In genomic region chr2:158560801-158561200, GRCm38 (mm10) we compare ENCODE assay signal across 20 mouse cellular contexts. TPM values are rescaled to one million over a fixed set of nuclear protein-coding genes. Genes with fewer than 3 reads are reported as not detected.
DNase-seq lines count a peak whose midpoint lies in the region; ATAC-seq and TF ChIP-seq lines count a peak whose summit lies in the region.
"Had no signal": no experiment of that assay in that cellular context is flagged by ENCODE, and none has a peak within 500 bp of the region (broad histone marks: within the 10 kb centered on the region; RNA-seq: fewer than 3 reads in every experiment).

No protein-coding gene starts in this region.

- H3K4me1 ChIP-seq in forebrain, embryonic 16.5 days (replicated peaks; ENCODE audit: control insufficient read depth, insufficient read depth, low read length), result peaks cover 34% of the 10 kb centered on the region
- H3K4me1 ChIP-seq in midbrain, embryonic 10.5 days, result peaks cover 46% of the 10 kb centered on the region
- peaks cover 21% of the 10 kb centered on the region for H3K4me1 ChIP-seq in neural tube, embryonic 15.5 days
- H3K4me1 ChIP-seq in liver, embryonic 12.5 days, result peaks cover 7% of the 10 kb centered on the region

- H3K27me3 ChIP-seq in forebrain, embryonic 16.5 days (replicated peaks; ENCODE audit: control insufficient read depth, insufficient read depth, low read length), result no peaks in the 10 kb centered on the region
- H3K27me3 ChIP-seq in midbrain, embryonic 10.5 days (ENCODE audit: low read depth, poor library complexity, severe bottlenecking), result peaks cover 41% of the 10 kb centered on the region
- H3K27me3 ChIP-seq in neural tube, embryonic 15.5 days (replicated peaks), result peaks cover 16% of the 10 kb centered on the region
- peaks cover 50% of the 10 kb centered on the region for H3K27me3 ChIP-seq in liver, embryonic 12.5 days (replicated peaks)

- H3K9ac ChIP-seq in forebrain, embryonic 16.5 days (replicated peaks; ENCODE audit: low read depth, low read length), result peak overlapping the region; percentile 20
- peak overlapping the region; percentile 17; the same call in 1 of the 2 replicates for H3K9ac ChIP-seq in neural tube, embryonic 15.5 days (replicated peaks)
- H3K9ac ChIP-seq in liver, embryonic 12.5 days, result no peak overlapping the region
- H3K9ac ChIP-seq: limb, embryonic 12.5 days; liver, postnatal 0 days had no signal

- no peaks in the 10 kb centered on the region for H3K9me3 ChIP-seq in forebrain, embryonic 16.5 days (ENCODE audit: control insufficient read depth, low read length)
- H3K9me3 ChIP-seq in midbrain, embryonic 10.5 days (replicated peaks), result no peaks in the 10 kb centered on the region
- no peaks in the 10 kb centered on the region for H3K9me3 ChIP-seq in neural tube, embryonic 15.5 days (replicated peaks)
- H3K9me3 ChIP-seq in liver, embryonic 12.5 days (replicated peaks), result peaks cover 3% of the 10 kb centered on the region; the same call in 1 of the 2 replicates

- H3K4me3 ChIP-seq in layer of hippocampus, adult 2 months, result no peak overlapping the region
- no peak overlapping the region for H3K4me3 ChIP-seq in forebrain, embryonic 16.5 days (replicated peaks; ENCODE audit: low read length)
- H3K4me3 ChIP-seq in midbrain, embryonic 10.5 days, result no peak overlapping the region
- no peak overlapping the region for H3K4me3 ChIP-seq in neural tube, embryonic 15.5 days (replicated peaks)
- H3K4me3 ChIP-seq in liver, embryonic 12.5 days, result no peak overlapping the region
- H3K4me3 ChIP-seq: limb, embryonic 12.5 days; myocyte had no signal

- 0 out of 2 replicates have a peak overlapping the region, but pooled peaks have one; percentile 1 for H3K4me2 ChIP-seq in forebrain, embryonic 16.5 days (ENCODE audit: low read length)
- no peak overlapping the region for H3K4me2 ChIP-seq in neural tube, embryonic 15.5 days
- no peak overlapping the region for H3K4me2 ChIP-seq in liver, embryonic 12.5 days
- H3K4me2 ChIP-seq: limb, embryonic 12.5 days had no signal

- ATAC-seq in forebrain, embryonic 16.5 days, result no peak
- ATAC-seq in neural tube, embryonic 15.5 days (ENCODE audit: low FRiP score), result no peak
- ATAC-seq in liver, embryonic 12.5 days, result no peak
- ATAC-seq: CD4-positive, CD25-positive, alpha-beta regulatory T cell, adult 4 months; liver, postnatal 0 days; Patski had no signal

- WGBS in forebrain, embryonic 16.5 days, result 23% methylated on average over 9 of the region's 9 CpGs
- 29% methylated on average over 9 of the region's 9 CpGs for WGBS in midbrain, embryonic 10.5 days
- 27% methylated on average over 9 of the region's 9 CpGs for WGBS in neural tube, embryonic 15.5 days
- WGBS in liver, embryonic 12.5 days (ENCODE audit: insufficient replicate concordance), result 20% methylated on average over 9 of the region's 9 CpGs

- no peaks in the 10 kb centered on the region for H3K36me3 ChIP-seq in forebrain, embryonic 16.5 days (ENCODE audit: control insufficient read depth, insufficient read depth)
- H3K36me3 ChIP-seq in midbrain, embryonic 10.5 days, result no peaks in the 10 kb centered on the region
- H3K36me3 ChIP-seq in neural tube, embryonic 15.5 days, result no peaks in the 10 kb centered on the region
- H3K36me3 ChIP-seq in liver, embryonic 12.5 days, result no peaks in the 10 kb centered on the region
- H3K36me3 ChIP-seq: limb, embryonic 12.5 days had no signal

- DNase-seq in layer of hippocampus, adult 2 months (ENCODE audit: low spot score in 2 of 2), result no peak
- no peak for DNase-seq in layer of hippocampus, postnatal 36 days
- no peak for DNase-seq in midbrain, embryonic 10.5 days (ENCODE audit: low spot score)
- DNase-seq in ovary, postnatal 10 days (ENCODE audit: low spot score), result no peak
- DNase-seq: adrenal gland, adult 8-10 months; heart, postnatal 4 days; liver, postnatal 0 days; right cerebral cortex, postnatal 25 days; thymus, postnatal 4 days had no signal

- TF ChIP-seq CTCF in layer of hippocampus, adult 2 months (conservative IDR thresholded peaks at IDR 0.05), result no peak

- H3K27ac ChIP-seq in layer of hippocampus, adult 2 months, result peak overlapping the region; percentile 46; the same call in 1 of the 2 replicates
- peak overlapping the region; percentile 80 for H3K27ac ChIP-seq in forebrain, embryonic 16.5 days (ENCODE audit: low read length)
- H3K27ac ChIP-seq in midbrain, embryonic 10.5 days (replicated peaks), result peak overlapping the region; percentile 70
- H3K27ac ChIP-seq in neural tube, embryonic 15.5 days (replicated peaks), result peak overlapping the region; percentile 74
- no peak overlapping the region for H3K27ac ChIP-seq in liver, embryonic 12.5 days
- H3K27ac ChIP-seq: limb, embryonic 12.5 days; macrophage had no signal

RNA-seq across cellular contexts. Expression of gene Arhgap40, which starts 48.2 kb away (rescaled TPM):
- total RNA-seq in layer of hippocampus, adult 2 months (2021), result not detected
- total RNA-seq in layer of hippocampus, postnatal 36 days (2021), result not detected
- polyA plus RNA-seq in forebrain, embryonic 16.5 days (2015; fragmentation: Nextera tagmentation; extraction: Ambion mirVana), result 0.94 TPM in 1 of 2 replicates, not detected in the other
- 0.21 and 0.35 TPM in 2 replicates for polyA plus RNA-seq in midbrain, embryonic 10.5 days (2016; fragmentation: Nextera tagmentation; extraction: Ambion mirVana)
- polyA plus RNA-seq in neural tube, embryonic 15.5 days (2015; fragmentation: Nextera tagmentation; extraction: Ambion mirVana), result 0.75 and 1.2 TPM in 2 replicates
- polyA plus RNA-seq in liver, embryonic 12.5 days (2016; fragmentation: Nextera tagmentation; extraction: Ambion mirVana), result not detected in 2 replicates
- total RNA-seq: adrenal gland, adult 8-10 months; heart, adult 8-10 months; heart, postnatal 4 days had no signal
- polyA plus RNA-seq: CD4-positive, CD25-positive, alpha-beta regulatory T cell, adult 4 months; liver, postnatal 0 days; macrophage; myocyte had no signal

RNA-seq across cellular contexts. Expression of gene Slc32a1, which starts 49.8 kb away (rescaled TPM):
- total RNA-seq in layer of hippocampus, adult 2 months (2021), result 10 to 100 TPM; 63.9 to 65.4 TPM
- total RNA-seq in layer of hippocampus, postnatal 36 days (2021), result 10 to 100 TPM; 65.9 to 69.9 TPM
- 5.9 and 7.7 TPM in 2 replicates for polyA plus RNA-seq in forebrain, embryonic 16.5 days (2015; fragmentation: Nextera tagmentation; extraction: Ambion mirVana)
- 0.25 and 0.68 TPM in 2 replicates for polyA plus RNA-seq in midbrain, embryonic 10.5 days (2016; fragmentation: Nextera tagmentation; extraction: Ambion mirVana)
- 9.7 and 11.1 TPM in 2 replicates for polyA plus RNA-seq in neural tube, embryonic 15.5 days (2015; fragmentation: Nextera tagmentation; extraction: Ambion mirVana)
- not detected in 2 replicates for polyA plus RNA-seq in liver, embryonic 12.5 days (2016; fragmentation: Nextera tagmentation; extraction: Ambion mirVana)
- total RNA-seq: heart, adult 8-10 months; heart, postnatal 4 days had no signal
- polyA plus RNA-seq: CD4-positive, CD25-positive, alpha-beta regulatory T cell, adult 4 months; limb, embryonic 12.5 days; liver, postnatal 0 days; myocyte; Patski had no signal

RNA-seq across cellular contexts. Expression of gene Adig, which starts 58.4 kb away (rescaled TPM):
- total RNA-seq in layer of hippocampus, adult 2 months (2021), result not detected
- not detected for total RNA-seq in layer of hippocampus, postnatal 36 days (2021)
- not detected in 2 replicates for polyA plus RNA-seq in forebrain, embryonic 16.5 days (2015; fragmentation: Nextera tagmentation; extraction: Ambion mirVana)
- not detected in 2 replicates for polyA plus RNA-seq in midbrain, embryonic 10.5 days (2016; fragmentation: Nextera tagmentation; extraction: Ambion mirVana)
- not detected in 2 replicates for polyA plus RNA-seq in neural tube, embryonic 15.5 days (2015; fragmentation: Nextera tagmentation; extraction: Ambion mirVana)
- polyA plus RNA-seq in liver, embryonic 12.5 days (2016; fragmentation: Nextera tagmentation; extraction: Ambion mirVana), result not detected in 2 replicates
- total RNA-seq: layer of hippocampus, postnatal 10 days had no signal
- polyA plus RNA-seq: CD4-positive, CD25-positive, alpha-beta regulatory T cell, adult 4 months; kidney, embryonic 14.5 days; limb, embryonic 12.5 days; liver, postnatal 0 days; macrophage; myocyte; Patski had no signal
